Mouse (Mus musculus) CD4-positive naive resting alpha-beta T cell, adult 57 days (primary cell): ENCODE measurements around the gene Gm35315. TPM values are rescaled to one million over a fixed set of nuclear protein-coding genes. Genes with fewer than 3 reads are reported as not detected.

ENCODE experiments used
- total RNA-seq: library from RNA; stranded (reverse); gene quantifications from one replicate; pipeline ENCODE4 v1.2.4, GENCODE M21; 2023

Gene Gm35315
- 1.0 TPM for total RNA-seq

DNA sequence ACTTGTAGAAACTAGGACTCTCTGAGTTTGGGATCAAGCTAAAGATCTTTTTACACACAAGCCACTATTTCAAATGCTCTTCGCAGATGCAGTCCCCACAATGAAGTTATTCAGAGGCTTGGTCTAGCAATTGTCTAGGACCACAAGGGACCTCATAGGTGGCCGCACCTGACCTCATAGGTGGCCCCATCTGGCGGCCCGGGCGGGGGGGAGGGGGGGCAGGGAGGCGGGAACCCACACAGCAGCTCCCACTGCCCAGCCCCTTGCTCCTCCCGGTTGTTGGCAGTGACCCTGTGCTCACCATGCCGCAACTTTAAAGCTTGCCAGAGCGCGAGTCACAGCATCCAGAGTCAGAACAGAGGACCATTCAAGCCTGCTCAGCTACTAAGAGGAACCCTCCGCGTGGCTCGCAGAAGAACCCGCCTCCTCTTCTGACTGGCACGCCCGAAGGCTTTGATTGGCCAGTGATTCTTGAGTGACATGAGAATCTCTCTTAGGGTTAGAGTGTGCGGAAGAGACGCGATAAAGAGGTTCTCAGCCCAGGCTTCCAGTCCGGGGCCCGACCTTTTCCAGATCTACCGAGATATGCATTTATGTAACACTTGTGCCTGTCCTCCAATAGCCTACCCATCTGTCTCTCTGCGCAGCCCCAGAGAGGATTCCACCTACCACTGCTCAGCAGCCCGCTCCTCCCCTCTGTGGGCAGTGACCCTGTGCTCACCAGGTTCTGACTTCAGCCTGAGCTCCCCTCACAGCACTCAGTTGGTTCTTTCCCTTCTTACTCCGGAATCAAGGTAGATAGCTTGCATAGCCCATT is at the start of gene Gm35315:
Gene Gm35315 (minus strand): TSS at position 391 of the 817 bp plus-strand sequence.

DNA sequence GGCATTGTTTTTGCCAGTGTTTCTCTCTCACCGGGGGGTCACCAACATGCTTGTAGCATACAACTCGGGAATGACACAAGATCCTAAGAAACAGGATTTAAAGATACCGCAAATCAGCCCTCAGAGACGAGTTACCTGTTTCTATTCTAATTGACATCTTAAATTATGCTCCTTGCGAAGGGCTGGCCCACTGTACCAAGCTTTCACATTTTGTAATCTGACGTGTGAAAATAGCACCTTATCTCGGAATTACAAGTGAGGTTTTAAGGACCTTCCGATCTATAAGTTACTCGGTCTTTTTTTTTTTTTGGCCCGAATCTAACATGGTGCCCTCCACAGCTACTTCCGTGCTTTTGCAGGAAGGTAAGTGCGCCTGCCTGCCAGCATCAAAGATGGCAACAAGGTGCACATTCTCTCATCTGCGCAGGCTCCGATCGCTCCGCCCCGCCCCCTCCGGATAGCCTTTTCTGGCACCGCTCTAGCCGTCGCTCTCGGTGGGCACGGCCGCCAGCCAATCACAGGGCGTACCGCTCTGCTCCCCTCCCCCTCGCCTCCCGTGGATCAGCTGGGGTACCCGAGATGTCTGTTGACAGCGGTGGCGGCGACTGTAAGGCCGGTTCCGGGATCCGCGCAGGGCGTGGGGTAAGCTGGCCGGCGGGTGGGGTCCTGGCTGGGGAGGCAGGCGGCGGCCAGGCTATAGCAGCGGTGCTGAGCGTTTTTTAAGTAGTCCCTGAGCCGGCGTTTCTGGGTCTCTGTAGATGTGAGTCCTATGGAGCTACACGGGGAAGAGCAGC is 41.3 kb upstream of the Gm35315 start, which contains the start of gene Chfr:
Gene Chfr (plus strand): TSS at position 550 of the 794 bp plus-strand sequence.

DNA sequence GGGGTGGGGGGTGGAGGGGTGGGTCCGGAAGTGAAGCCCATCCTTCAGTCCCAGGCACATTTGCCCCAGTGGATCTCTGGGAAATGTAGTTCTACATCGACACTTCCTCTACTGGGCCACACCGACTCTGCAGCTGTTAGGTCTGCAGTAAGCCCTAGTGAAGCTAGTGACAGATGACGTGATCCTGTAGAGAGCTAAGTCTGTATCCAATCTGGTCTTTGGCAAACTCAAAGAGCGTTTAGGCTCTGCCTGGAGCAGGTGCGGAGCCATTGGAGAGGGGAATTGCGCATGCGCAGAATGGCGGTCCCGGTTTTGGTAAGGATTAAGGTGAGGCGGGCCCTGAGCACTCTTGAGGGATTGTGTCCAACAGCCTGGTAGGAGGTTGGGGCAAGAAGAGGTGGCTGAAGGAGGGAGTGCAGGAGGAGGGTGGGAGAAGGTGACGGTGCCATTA is 15.8 kb upstream of the Gm35315 start, which contains the start of gene Zfp605:
Gene Zfp605 (plus strand): TSS at position 102 of the 451 bp plus-strand sequence.

DNA sequence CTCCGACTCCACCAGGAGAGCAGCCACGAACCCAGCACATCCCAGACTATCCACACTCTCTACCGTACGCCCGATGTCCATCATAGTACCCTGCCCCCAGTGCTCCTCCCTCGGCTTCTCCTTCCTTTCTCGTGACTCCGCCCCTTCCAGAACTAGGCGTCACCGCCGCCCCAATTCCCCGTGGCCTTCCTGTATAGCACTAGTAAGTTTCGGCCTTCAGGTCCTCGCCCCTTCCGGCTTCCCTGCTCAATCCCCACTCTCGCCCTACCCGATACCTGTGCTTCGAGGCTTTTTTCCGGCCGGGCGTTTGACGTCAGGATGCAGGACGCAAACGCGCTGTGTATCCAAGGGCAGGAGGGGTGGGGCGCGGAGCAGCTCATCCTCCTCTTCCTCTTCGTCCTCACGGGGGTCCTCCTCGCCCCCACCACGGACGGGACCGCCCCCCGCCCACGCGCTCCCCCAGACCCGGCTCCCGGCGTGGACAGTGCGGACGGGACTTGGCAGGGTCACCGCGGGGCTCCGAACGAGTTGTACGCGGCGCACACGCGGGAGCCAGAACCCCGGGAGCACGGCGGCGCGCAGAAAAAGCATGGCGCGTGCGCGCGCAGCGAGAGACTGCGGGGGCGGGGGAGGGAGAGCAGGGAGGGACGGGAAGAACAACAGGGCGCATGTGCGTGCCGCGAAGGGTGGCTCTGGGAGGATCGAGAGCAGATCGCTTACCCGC is 13.5 kb upstream of the Gm35315 start, which contains the start of gene Gtpbp6:
Gene Gtpbp6 (minus strand): TSS at position 617 of the 724 bp plus-strand sequence.

DNA sequence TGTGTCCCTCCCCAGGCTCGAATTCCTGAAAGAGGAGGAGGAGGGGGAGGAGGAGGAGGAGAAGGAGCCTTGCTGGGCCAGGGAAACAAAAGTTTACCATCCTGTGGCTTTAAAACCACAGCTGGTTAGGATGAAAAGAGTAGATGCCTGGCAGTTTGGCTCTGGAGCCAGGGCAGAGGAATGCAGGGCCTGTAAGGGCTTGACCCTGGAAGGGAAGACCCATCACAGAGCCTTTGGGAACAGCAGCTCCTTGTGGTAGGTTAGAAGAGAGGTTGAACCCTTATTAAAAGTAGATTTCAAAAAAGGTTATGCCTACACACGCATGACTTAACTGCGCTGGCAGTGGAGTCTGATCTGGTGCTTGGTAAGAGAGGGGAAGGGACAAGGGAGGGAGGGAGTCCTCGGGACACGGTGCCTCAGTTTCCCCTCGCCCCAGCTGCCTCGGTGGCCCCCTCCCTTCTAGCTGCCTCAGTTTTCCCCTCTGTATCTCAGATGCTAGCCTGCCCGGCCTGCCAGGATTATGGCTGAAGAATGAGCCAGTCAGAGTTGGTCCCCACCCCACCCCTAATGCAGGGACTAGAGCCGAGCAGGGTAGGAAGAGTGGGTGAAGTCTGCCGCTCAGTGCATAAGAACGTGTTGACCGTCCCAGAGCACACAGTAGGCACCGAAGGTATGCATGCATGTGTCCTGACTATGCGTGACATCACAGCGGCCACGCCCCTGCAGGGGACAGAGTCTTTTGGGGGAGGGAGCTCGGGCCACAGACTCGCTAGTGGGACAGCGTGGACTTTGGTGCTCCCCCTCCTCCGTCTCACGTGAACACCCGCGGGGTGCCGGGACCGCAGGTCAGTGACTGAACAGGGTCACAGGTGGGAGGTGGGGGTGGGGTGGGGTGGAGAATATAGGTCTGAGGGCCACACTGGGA is 5.7 kb upstream of the Gm35315 start, which contains the start of gene Plcxd1:
Gene Plcxd1 (plus strand): TSS at position 314 of the 925 bp plus-strand sequence.

DNA sequence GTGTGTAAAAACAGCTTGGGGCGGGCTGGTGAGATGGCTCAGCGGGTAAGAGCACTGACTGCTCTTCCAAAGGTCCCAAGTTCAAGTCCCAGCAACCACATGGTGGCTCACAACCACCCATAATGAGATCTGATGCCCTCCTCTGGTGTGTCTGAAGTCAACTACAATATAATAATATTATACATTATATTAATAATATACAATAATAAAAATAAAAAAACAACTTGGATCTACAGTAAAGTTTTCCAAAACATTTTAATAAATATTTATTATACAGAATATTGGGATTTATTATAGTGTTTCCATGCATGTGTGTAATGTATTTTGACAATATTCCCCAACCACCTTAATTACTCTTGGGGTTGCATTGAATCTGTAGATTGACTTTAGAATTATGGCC is 21.8 kb downstream of the Gm35315 start, which contains the start of gene Gm17655:
Gene Gm17655 (minus strand): TSS at position 101 of the 400 bp plus-strand sequence.

Other genes with a start within 250 kb of the Gm35315 start
- gene Gm15446, start 171.0 kb downstream of the Gm35315 start, total RNA-seq, result 18.3 TPM
- 28.4 TPM for gene Zfp932, start 97.9 kb downstream of the Gm35315 start, total RNA-seq
- 18.9 TPM for gene Gm17655, start 21.9 kb downstream of the Gm35315 start, total RNA-seq
- gene Plcxd1, start 5.5 kb upstream of the Gm35315 start, total RNA-seq, result 0.56 TPM
- 139 TPM for gene Gtpbp6, start 13.8 kb upstream of the Gm35315 start, total RNA-seq
- 4.2 TPM for gene Zfp605, start 15.7 kb upstream of the Gm35315 start, total RNA-seq
- gene Chfr, start 41.4 kb upstream of the Gm35315 start, total RNA-seq, result 90.4 TPM
- gene Golga3, start 82.3 kb upstream of the Gm35315 start, total RNA-seq, result 43.0 TPM
- 57.6 TPM for gene Ankle2, start 136.6 kb upstream of the Gm35315 start, total RNA-seq
- gene Pgam5, start 175.5 kb upstream of the Gm35315 start, total RNA-seq, result 37.0 TPM
- 4.1 TPM for gene Pxmp2, start 191.8 kb upstream of the Gm35315 start, total RNA-seq
- gene Pole, start 191.9 kb upstream of the Gm35315 start, total RNA-seq, result 4.7 TPM
- 0.27 TPM for gene P2rx2, start 248.8 kb upstream of the Gm35315 start, total RNA-seq